Mouse (Mus musculus) cerebellum, adult (tissue): ENCODE data around the gene Gucy1b1.
A peak's percentile ranks its signal among the peaks of the same experiment; 100 is the strongest.

Experiments used
- ATAC-seq: cut with Nextera tagmentation; 2 replicates; pipeline ENCODE4 v1.9.2; 2017; ENCODE audit warnings: mild to moderate bottlenecking, moderate library complexity, mixed read lengths; ENCODE audit not compliant: insufficient number of reproducible peaks, low FRiP score, low TSS enrichment

The Gucy1b1 gene

DNA sequence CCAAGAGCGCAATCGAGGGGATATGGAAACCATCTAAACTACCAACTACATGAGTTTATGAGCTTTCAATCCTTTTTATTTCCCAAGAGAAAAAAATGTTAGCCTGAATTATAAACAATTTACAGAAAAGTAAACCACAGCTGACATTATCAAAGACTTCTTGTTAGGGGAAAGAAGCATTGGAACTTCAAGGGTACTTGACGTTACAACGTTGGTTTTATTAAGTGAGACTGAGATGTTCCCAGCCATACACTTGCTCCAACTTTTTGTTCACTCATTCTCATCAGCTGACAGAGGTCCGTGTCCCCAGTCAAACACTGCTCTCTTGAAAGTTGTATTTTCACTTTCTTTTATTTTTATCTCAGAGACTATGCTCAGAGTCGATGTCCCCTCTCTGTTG lies 30.8 kb downstream of the Gucy1b1 start:
- no peak for ATAC-seq

DNA sequence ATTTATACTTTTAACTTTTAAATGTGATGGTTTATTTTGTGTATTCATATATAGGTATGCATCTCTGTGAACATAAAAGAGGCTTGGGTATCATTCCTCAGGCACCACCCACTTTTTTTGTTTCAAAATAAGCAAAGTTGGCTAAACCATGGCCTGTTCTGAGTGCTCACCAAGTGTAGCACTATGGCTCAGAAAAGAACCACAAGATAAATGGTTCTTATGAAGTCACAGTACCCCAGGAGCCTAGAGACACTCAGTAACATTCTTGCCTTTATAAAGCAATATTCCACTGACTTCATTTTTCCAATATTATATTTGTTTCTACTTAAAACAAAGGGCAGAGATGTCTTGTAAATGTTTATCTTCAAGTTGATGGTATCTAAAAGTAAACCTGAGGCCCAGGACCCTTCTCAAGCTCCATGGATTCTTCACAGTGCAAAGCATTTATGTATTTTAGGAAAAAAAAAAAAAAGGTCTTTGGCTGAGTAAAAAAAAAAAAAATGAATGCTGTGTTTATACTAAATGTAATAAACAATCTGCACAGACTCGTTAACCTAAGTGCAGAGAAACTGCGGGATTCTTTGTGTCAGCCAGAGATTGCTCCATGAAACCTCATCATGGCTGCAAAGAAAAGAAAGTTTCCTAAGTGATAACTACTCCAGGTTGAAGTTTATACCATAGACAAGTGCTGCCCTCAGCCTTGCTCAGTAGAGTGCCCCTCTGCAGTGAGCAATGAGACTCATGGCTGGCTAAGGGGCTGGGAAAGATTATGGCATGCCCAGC lies 38.0 kb downstream of the Gucy1b1 start:
- ATAC-seq: no peak

DNA sequence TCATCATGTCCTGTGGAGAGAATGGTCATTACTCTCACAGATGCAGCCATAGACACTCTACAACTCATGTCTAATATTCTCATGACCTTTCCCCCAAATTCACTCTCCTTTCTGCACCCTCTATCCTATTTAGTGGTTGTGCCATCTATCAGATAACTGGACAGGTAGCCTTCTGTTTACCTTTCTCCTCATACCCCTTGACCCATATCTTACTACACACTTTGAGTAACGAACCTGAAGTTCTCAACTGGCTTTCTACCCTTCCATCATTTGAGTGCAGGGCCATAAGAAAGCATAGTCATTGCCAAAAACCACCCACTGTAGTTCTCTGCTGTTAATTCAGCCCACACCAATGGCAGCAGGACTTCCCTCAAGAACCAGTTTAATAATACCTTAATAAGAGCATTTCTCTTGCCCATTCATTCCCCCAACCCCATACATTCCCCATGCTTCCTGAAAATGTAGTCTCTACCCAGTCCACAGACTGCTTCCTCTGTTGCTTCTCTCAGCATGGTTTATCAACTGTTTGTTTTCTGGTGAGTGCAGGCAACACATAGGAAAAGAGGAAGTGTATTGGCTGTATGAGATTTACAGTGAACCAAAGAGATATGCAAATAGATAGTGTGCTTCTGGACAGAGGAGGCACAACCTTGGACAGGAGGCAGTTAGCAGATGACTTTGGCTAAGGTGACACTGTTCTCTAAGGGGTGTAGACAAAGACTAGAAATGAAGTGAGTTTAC lies 44.3 kb downstream of the Gucy1b1 start:
- ATAC-seq: no peak

DNA sequence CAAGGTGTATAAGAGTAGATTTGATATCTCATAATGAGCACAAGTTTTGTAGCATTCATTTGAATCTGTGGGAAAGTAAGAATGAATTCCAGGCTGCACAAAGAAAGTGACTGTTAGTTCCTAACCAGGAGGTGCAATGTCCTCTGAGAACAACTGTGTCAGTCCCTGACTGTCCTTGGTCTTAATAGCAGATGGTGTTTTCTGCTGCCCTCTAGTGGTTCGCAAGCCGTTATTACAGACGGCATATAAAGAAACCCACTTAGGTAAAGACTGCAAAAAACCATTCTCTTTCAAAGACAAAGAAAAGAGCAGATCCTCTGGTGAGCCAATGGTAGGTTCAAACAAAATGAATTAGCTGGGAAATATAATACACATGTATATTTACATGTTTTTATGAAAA lies 45.3 kb downstream of the Gucy1b1 start:
- ATAC-seq: peak; percentile 88

GRCm38 (mm10) chr3:82027286-82027685 lies 47.2 kb downstream of the Gucy1b1 start:
- peak; percentile 54; the same call in 1 of the 2 replicates for ATAC-seq

GRCm38 (mm10) chr3:82023065-82023464 lies 51.4 kb downstream of the Gucy1b1 start:
- ATAC-seq: no peak

- no peak for ATAC-seq
These were observed 52.0 kb downstream of the Gucy1b1 start for GRCm38 (mm10) chr3:82022421-82022920.

DNA sequence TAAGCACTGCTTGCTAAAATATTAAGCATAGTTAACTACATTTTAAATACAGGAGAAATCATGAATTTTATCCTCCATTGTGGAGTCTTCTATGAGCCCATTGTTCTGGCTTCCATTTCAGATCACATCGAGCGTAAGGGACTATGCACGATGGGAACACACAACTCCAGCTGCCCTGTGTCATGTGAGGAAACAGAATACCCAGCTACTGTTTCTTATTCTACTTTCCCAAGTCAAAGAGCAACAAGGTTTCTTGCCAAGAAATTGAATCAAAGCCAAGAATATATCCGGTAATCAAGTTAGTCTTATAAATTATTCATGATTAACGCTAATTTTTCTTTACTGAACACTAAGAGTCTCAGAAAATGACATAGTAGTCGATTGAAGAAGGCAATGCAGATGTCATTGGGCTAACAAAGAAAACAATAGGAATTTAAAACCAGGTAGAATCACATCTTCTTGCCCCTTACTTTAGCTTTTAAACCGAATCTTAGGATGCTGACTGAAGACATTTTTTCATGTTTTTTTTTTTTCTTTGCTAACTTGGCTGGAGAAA lies 60.3 kb downstream of the Gucy1b1 start:
- no peak for ATAC-seq

DNA sequence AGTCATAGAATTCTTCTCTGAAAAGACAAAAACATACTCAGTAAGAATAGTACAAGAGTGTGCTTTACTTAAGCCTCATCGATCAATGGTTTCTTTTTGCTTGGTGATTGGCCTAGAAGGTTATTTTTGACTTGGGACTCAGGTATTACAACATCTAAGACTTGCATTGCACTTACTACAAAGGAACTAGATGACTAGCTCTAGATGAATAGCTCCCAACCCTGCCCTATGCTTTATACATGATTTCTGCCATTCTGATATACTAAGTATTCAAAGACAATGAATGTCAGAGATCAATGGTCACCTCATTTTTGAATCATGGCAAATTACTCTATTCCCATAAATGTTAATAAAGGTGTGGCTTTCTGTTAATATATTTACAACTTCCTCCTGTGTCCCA lies 67.5 kb downstream of the Gucy1b1 start:
- no peak for ATAC-seq

DNA sequence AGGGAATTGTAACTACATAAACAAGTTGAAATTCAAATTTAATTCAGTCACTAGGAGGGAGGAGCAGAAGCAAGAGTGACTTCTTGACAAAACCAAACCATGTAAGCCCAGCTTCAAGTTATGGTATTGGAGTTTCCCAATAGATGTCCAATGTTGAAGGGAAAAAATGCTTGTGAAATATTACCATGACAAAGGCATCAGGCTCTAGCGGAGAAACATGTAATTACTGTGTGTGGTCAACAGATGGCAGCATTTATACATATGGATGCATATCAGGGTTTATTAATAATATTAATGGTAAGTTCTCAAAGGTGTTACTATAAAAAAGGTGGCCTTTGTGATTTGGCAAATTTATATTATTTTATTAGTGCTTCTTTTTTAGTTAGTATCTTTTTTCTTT lies 78.5 kb downstream of the Gucy1b1 start:
- peak; percentile 58 for ATAC-seq

GRCm38 (mm10) chr3:81995371-81995770 lies 79.1 kb downstream of the Gucy1b1 start:
- no peak for ATAC-seq

- ATAC-seq: no peak
These were observed 84.0 kb downstream of the Gucy1b1 start for GRCm38 (mm10) chr3:81990531-81990930.

DNA sequence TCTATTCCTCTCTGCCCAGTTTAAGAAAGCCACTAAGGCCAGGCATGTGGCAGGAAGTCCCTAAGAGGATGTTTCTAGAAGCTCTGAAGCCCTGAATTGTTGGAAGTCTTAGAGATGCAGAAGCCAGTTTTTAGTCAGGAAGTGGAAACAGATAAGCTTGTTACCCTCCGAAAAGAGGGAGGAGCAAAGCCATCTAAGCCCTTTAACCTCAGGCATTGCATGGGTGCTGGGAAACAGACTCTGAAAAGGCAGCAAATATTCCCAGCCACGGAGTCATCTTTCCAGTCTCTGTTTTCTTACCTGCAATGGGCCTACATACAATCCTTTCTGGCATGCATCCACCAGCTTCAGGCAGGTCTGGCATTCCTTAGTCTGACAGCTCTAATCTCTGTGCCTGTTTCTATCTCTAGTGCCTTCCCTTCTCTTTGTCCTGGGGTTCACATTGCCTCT lies 84.8 kb downstream of the Gucy1b1 start:
- no peak for ATAC-seq

GRCm38 (mm10) chr3:81987628-81988027 lies 86.9 kb downstream of the Gucy1b1 start:
- no peak for ATAC-seq

DNA sequence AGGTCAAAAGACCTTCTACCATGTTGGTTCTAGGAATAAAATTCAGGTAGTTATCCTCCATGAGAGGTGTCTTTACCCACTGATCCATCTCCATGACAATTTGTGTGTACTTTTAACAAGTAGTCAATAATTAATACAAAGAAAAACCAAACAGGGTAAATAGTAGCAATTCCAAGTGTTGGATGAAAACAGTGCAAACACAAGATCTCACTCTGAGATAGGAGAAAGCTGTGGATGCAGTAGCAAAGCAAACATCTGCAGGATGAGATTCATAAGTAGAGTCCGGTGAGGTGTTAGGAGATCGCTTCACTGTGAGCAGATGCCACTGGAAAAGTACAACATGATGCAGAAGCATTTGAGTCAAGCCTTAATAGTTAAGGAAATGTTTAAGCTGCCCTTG lies 88.4 kb downstream of the Gucy1b1 start:
- no peak for ATAC-seq

DNA sequence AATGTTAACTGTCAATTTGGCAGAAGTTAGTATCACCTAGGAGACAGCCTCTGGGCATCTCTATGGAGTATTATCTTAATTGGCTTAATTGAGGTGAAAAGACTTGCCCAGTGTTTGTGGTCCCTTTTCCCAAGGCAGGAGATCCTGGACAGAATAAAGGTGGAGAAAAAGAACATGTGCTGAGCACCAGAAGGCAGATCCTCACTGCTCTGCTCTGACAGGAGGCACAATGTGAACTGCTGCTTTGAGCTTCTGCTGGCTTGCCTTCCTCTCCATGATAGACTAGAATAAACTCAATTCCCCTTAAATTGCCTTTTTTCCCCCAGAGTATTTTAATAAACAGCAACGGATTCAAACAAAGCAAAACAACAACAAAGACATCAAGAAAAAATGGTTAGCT lies 89.4 kb downstream of the Gucy1b1 start:
- no peak for ATAC-seq

- no peak for ATAC-seq
These were observed 91.2 kb downstream of the Gucy1b1 start for GRCm38 (mm10) chr3:81983120-81983895.
